Mouse (Mus musculus) CH12.LX (cell line): ENCODE data around the gene Gpr3. TPM values are rescaled to one million over a fixed set of nuclear protein-coding genes. Genes with fewer than 3 reads are reported as not detected.

Source experiments
- DNase-seq: peaks from one replicate; pipeline ENCODE4 v3.0.0-alpha.2; 2013; ENCODE audit errors: extremely low read depth
- H3K27ac ChIP-seq: 2 replicates; pipeline ENCODE4 v1.5.1; 2012; ENCODE audit warnings: low read depth, mild to moderate bottlenecking, control low read depth, moderate library complexity; ENCODE audit not compliant: insufficient read depth
- H3K27me3 ChIP-seq: replicated peaks from 2 replicates; pipeline ENCODE3; 2012; ENCODE audit warnings: inconsistent platforms
- H3K36me3 ChIP-seq, 2 experiments: replicated peaks in 1 of 2; 2 replicates each; pipeline versions ENCODE3 to v1.6.1; 2012; ENCODE audit warnings: inconsistent platforms in 1 of 2, low read length in 1 of 2, mild to moderate bottlenecking in 1 of 2, mixed read lengths in 1 of 2, moderate library complexity in 1 of 2; ENCODE audit not compliant: control insufficient read depth in 1 of 2, insufficient read depth in 1 of 2
- H3K4me1 ChIP-seq, 2 experiments: 2 replicates each; pipeline ENCODE4 v1.6.1; 2012; ENCODE audit warnings: inconsistent platforms in 1 of 2, moderate library complexity in 1 of 2; ENCODE audit not compliant: insufficient read depth in 2 of 2, control insufficient read depth in 1 of 2
- H3K4me2 ChIP-seq: 2 replicates; pipeline ENCODE4 v1.6.1; 2012; ENCODE audit warnings: low read depth, mild to moderate bottlenecking, control low read depth; ENCODE audit not compliant: poor library complexity, insufficient read depth, severe bottlenecking
- H3K4me3 ChIP-seq, 3 experiments: fragments of 150-350 bp in 1 of 3; sonication (generic) in 1 of 3; replicated peaks in 1 of 3; 2 replicates each; pipeline versions ENCODE3 to v1.5.1; 2011 to 2012; ENCODE audit warnings: low read depth in 2 of 3, low read length in 2 of 3, mild to moderate bottlenecking in 2 of 3, moderate library complexity in 2 of 3, control low read depth in 1 of 3, improper control_type of control experiment in 1 of 3, inconsistent platforms in 1 of 3, mixed read lengths in 1 of 3; ENCODE audit not compliant: poor library complexity in 1 of 3
- H3K79me2 ChIP-seq: replicated peaks from 2 replicates; pipeline ENCODE4 v1.6.1; 2012; ENCODE audit warnings: mild to moderate bottlenecking, moderate library complexity; ENCODE audit not compliant: control insufficient read depth, poor library complexity, insufficient read depth, severe bottlenecking; ENCODE audit errors: extremely low read depth
- H3K9ac ChIP-seq: 2 replicates; pipeline ENCODE4 v1.6.1; 2012; ENCODE audit warnings: low read depth, mild to moderate bottlenecking, control low read depth, moderate library complexity; ENCODE audit not compliant: insufficient read depth
- H3K9me3 ChIP-seq: replicated peaks from 2 replicates; pipeline ENCODE3; 2012; ENCODE audit warnings: low read length, inconsistent platforms, mixed read lengths
- BHLHE40 ChIP-seq: IDR thresholded peaks from 2 replicates; pipeline ENCODE4 v1.6.1; 2011; ENCODE audit warnings: mild to moderate bottlenecking, low read depth, low read length, improper control_type of control experiment
- CHD1 ChIP-seq: IDR thresholded peaks from 2 replicates; pipeline ENCODE4 v1.6.1; 2012; ENCODE audit warnings: low read depth, low read length, improper control_type of control experiment, inconsistent platforms
- CHD2 ChIP-seq: IDR thresholded peaks from 2 replicates; pipeline ENCODE4 v1.6.1; 2011; ENCODE audit warnings: low read length, improper control_type of control experiment
- CTCF ChIP-seq, 2 experiments: IDR thresholded peaks in 1 of 2; conservative IDR thresholded peaks in 1 of 2; 2 replicates each; pipeline ENCODE4 v1.5.1; 2011 to 2012; ENCODE audit warnings: low read depth in 2 of 2, low read length in 2 of 2, improper control_type of control experiment in 1 of 2, inconsistent platforms in 1 of 2, mild to moderate bottlenecking in 1 of 2, moderate library complexity in 1 of 2
- E2F4 ChIP-seq: IDR thresholded peaks from 2 replicates; pipeline ENCODE4 v1.6.1; 2011; ENCODE audit warnings: low read depth, low read length, improper control_type of control experiment; ENCODE audit not compliant: insufficient replicate concordance
- ELF1 ChIP-seq: IDR thresholded peaks from 2 replicates; pipeline ENCODE4 v1.6.1; 2014; ENCODE audit warnings: low read depth, mild to moderate bottlenecking, inconsistent platforms, low read length, improper control_type of control experiment
- EP300 ChIP-seq: IDR thresholded peaks from 2 replicates; pipeline ENCODE4 v1.6.1; 2011; ENCODE audit warnings: low read length, improper control_type of control experiment
- ETS1 ChIP-seq: conservative IDR thresholded peaks from 2 replicates; pipeline ENCODE4 v1.6.1; 2012; ENCODE audit warnings: low read depth, mild to moderate bottlenecking, inconsistent platforms, low read length, improper control_type of control experiment, moderate library complexity
- GABPA ChIP-seq: IDR thresholded peaks from 2 replicates; pipeline ENCODE4 v1.6.1; 2012; ENCODE audit warnings: low read depth, low read length, improper control_type of control experiment, inconsistent platforms; ENCODE audit not compliant: insufficient replicate concordance
- HCFC1 ChIP-seq: IDR thresholded peaks from 2 replicates; pipeline ENCODE4 v1.6.1; 2012; ENCODE audit warnings: low read depth, mild to moderate bottlenecking, inconsistent platforms, low read length, improper control_type of control experiment
- IRF4 ChIP-seq: IDR thresholded peaks from 2 replicates; pipeline ENCODE4 v1.6.1; 2014; ENCODE audit warnings: low read depth, mild to moderate bottlenecking, inconsistent platforms, low read length, improper control_type of control experiment
- JUN ChIP-seq: IDR thresholded peaks from 2 replicates; pipeline ENCODE4 v1.6.1; 2011; ENCODE audit warnings: low read depth, mild to moderate bottlenecking, low read length, improper control_type of control experiment, moderate library complexity; ENCODE audit not compliant: insufficient read depth
- JUND ChIP-seq: conservative IDR thresholded peaks from 2 replicates; pipeline ENCODE4 v1.6.1; 2011; ENCODE audit warnings: low read depth, low read length, improper control_type of control experiment
- KAT2A ChIP-seq: IDR thresholded peaks from 2 replicates; pipeline ENCODE4 v1.6.1; 2012; ENCODE audit warnings: low read length, improper control_type of control experiment, inconsistent platforms; ENCODE audit not compliant: insufficient replicate concordance
- MAFK ChIP-seq: IDR thresholded peaks from 2 replicates; pipeline ENCODE4 v1.6.1; 2011; ENCODE audit warnings: low read length, improper control_type of control experiment; ENCODE audit not compliant: insufficient replicate concordance
- MAX ChIP-seq: IDR thresholded peaks from 2 replicates; pipeline ENCODE4 v1.6.1; 2011; ENCODE audit warnings: low read length, improper control_type of control experiment
- MAZ ChIP-seq: IDR thresholded peaks from 2 replicates; pipeline ENCODE4 v1.6.1; 2012; ENCODE audit warnings: low read depth, mild to moderate bottlenecking, inconsistent platforms, low read length, improper control_type of control experiment, moderate library complexity
- MEF2A ChIP-seq: IDR thresholded peaks from 2 replicates; pipeline ENCODE4 v1.6.1; 2014; ENCODE audit warnings: low read depth, mild to moderate bottlenecking, inconsistent platforms, low read length, improper control_type of control experiment, borderline replicate concordance
- MXI1 ChIP-seq: IDR thresholded peaks from 2 replicates; pipeline ENCODE4 v1.6.1; 2011; ENCODE audit warnings: mild to moderate bottlenecking, low read depth, low read length, improper control_type of control experiment
- MYC ChIP-seq: IDR thresholded peaks from 2 replicates; pipeline ENCODE4 v1.6.1; 2011; ENCODE audit warnings: low read depth, mild to moderate bottlenecking, improper control_type of control experiment, low read length
- NELFE ChIP-seq: IDR thresholded peaks from 2 replicates; pipeline ENCODE4 v1.6.1; 2011; ENCODE audit warnings: low read depth, low read length, improper control_type of control experiment
- NRF1 ChIP-seq: IDR thresholded peaks from 2 replicates; pipeline ENCODE4 v1.6.1; 2014; ENCODE audit warnings: low read depth, mild to moderate bottlenecking, inconsistent platforms, low read length, improper control_type of control experiment, moderate library complexity
- PAX5 ChIP-seq: IDR thresholded peaks from 2 replicates; pipeline ENCODE4 v1.6.1; 2012; ENCODE audit warnings: low read length, inconsistent platforms, mixed read lengths
- POLR2A ChIP-seq: IDR thresholded peaks from 2 replicates; pipeline ENCODE4 v1.6.1; 2011; ENCODE audit warnings: low read depth, mild to moderate bottlenecking, improper control_type of control experiment, low read length
- POLR2AphosphoS2 ChIP-seq: IDR thresholded peaks from 2 replicates; pipeline ENCODE4 v1.6.1; 2011; ENCODE audit warnings: low read depth, low read length, improper control_type of control experiment
- RAD21 ChIP-seq: IDR thresholded peaks from 2 replicates; pipeline ENCODE4 v1.6.1; 2011; ENCODE audit warnings: low read depth, mild to moderate bottlenecking, low read length, improper control_type of control experiment, moderate library complexity
- RCOR1 ChIP-seq: conservative IDR thresholded peaks from 2 replicates; pipeline ENCODE4 v1.6.1; 2012; ENCODE audit warnings: low read depth, mild to moderate bottlenecking, inconsistent platforms, low read length, improper control_type of control experiment
- SIN3A ChIP-seq: IDR thresholded peaks from 2 replicates; pipeline ENCODE4 v1.6.1; 2012; ENCODE audit warnings: low read length, improper control_type of control experiment, inconsistent platforms
- SMC3 ChIP-seq: IDR thresholded peaks from 2 replicates; pipeline ENCODE4 v1.6.1; 2011; ENCODE audit warnings: low read depth, low read length, improper control_type of control experiment
- TBP ChIP-seq: conservative IDR thresholded peaks from 2 replicates; pipeline ENCODE4 v1.6.1; 2011; ENCODE audit warnings: low read depth, low read length, improper control_type of control experiment
- TCF12 ChIP-seq: IDR thresholded peaks from 2 replicates; pipeline ENCODE4 v1.6.1; 2014; ENCODE audit warnings: low read depth, mild to moderate bottlenecking, inconsistent platforms, low read length, improper control_type of control experiment
- UBTF ChIP-seq: IDR thresholded peaks from 2 replicates; pipeline ENCODE4 v1.6.1; 2012; ENCODE audit warnings: low read depth, mild to moderate bottlenecking, inconsistent platforms, low read length, improper control_type of control experiment, moderate library complexity
- USF1 ChIP-seq: IDR thresholded peaks from 2 replicates; pipeline ENCODE4 v1.6.1; 2014; ENCODE audit warnings: low read depth, mild to moderate bottlenecking, inconsistent platforms, low read length, improper control_type of control experiment
- USF2 ChIP-seq: conservative IDR thresholded peaks from 2 replicates; pipeline ENCODE4 v1.6.1; 2011; ENCODE audit warnings: low read depth, low read length, improper control_type of control experiment
- ZC3H11A ChIP-seq: IDR thresholded peaks from 2 replicates; pipeline ENCODE4 v1.6.1; 2012; ENCODE audit warnings: low read depth, mild to moderate bottlenecking, inconsistent platforms, low read length, improper control_type of control experiment
- ZKSCAN1 ChIP-seq: IDR thresholded peaks from 2 replicates; pipeline ENCODE4 v1.6.1; 2012; ENCODE audit warnings: low read depth, inconsistent platforms, low read length, improper control_type of control experiment, borderline replicate concordance
- ZMIZ1 ChIP-seq: IDR thresholded peaks from 2 replicates; pipeline ENCODE4 v1.6.1; 2012; ENCODE audit warnings: low read depth, mild to moderate bottlenecking, inconsistent platforms, low read length, improper control_type of control experiment
- ZNF384 ChIP-seq: IDR thresholded peaks from 2 replicates; pipeline ENCODE4 v1.6.1; 2012; ENCODE audit warnings: low read depth, low read length, improper control_type of control experiment, inconsistent platforms
- dilution Hi-C: fragments of 300-500 bp; cut with MboI; formaldehyde crosslinking; loops from 2 replicates; pipeline ENCODE4 v1.14.3; 2020; ENCODE audit warnings: low sequenced_read_pairs; ENCODE audit not compliant: extremely low pct_unique_long_range_greater_than_20kb, extremely low pct_ligation_motif_present
- in situ Hi-C: fragments of 300-500 bp; cut with MboI; formaldehyde crosslinking; loops from 3 replicates; pipeline ENCODE4 v1.14.3; 2019; ENCODE audit warnings: low sequenced_read_pairs, low pct_ligation_motif_present, low pct_unique_long_range_greater_than_20kb, mixed read lengths
- polyA plus RNA-seq: library from polyadenylated mRNA; unstranded; fragments of >175 nt; gene quantifications from 2 replicates; pipeline ENCODE4 v1.2.1, GENCODE M21; 2012; ENCODE audit warnings: low read depth; ENCODE audit not compliant: insufficient read length
- total RNA-seq, 2 experiments: library from RNA; depleted of rRNA; stranded (reverse); fragments of 300-350 nt in 1 of 2; fragments of >200 nt in 1 of 2; gene quantifications; 2 replicates each; pipeline ENCODE4 v1.2.3; 2012 to 2014

The Gpr3 gene
- total and polyA plus RNA-seq, 3 experiments: 0.11 to 0.13 TPM; not detected in 1

- H3K27ac ChIP-seq: peak overlapping the region; percentile 96
- peak overlapping the region in 1 of 3 experiments; percentile 26 for H3K4me3 ChIP-seq
- H3K36me3 ChIP-seq: peaks cover 3 to 32% of the 10 kb centered on the region in 2 experiments
- peaks cover 44% of the 10 kb centered on the region for H3K79me2 ChIP-seq
- peak overlapping the region; percentile 95 for H3K4me2 ChIP-seq
- H3K27me3 ChIP-seq: no peaks in the 10 kb centered on the region
- DNase-seq: peak; percentile 77
- H3K9me3 ChIP-seq: no peaks in the 10 kb centered on the region
- 0 out of 2 replicates have a peak, but pooled peaks have one; percentile 19 for TF ChIP-seq MAFK
- TF ChIP-seq MAZ: no peak
- TF ChIP-seq SIN3A: peak; percentile 47; the same call in 1 of the 2 replicates
- TF ChIP-seq IRF4: peak; percentile 92
- TF ChIP-seq ETS1: peak; percentile 19; the same call in 1 of the 2 replicates
- TF ChIP-seq ZC3H11A: no peak
- no peak for TF ChIP-seq CTCF (conservative IDR thresholded peaks at IDR 0.05 in 1 of 2, IDR thresholded peaks at IDR 0.05 in 1 of 2; ENCODE audit: low read depth in 2 of 2, low read length in 2 of 2)
- TF ChIP-seq JUN: no peak
- no peak for TF ChIP-seq JUND
- TF ChIP-seq ELF1: no peak
- TF ChIP-seq GABPA: no peak
- no peak for TF ChIP-seq KAT2A
- TF ChIP-seq MXI1: peak; percentile 39; the same call in 1 of the 2 replicates
- no peak for TF ChIP-seq USF1
- TF ChIP-seq MYC: peak; percentile 90
- TF ChIP-seq PAX5: no peak
- no peak for TF ChIP-seq CHD2
- peak; percentile 91 for TF ChIP-seq EP300
- TF ChIP-seq SMC3: no peak
- TF ChIP-seq TBP: no peak
- no peak for TF ChIP-seq RCOR1
- TF ChIP-seq E2F4: no peak
- no peak for TF ChIP-seq NELFE
- no peak for TF ChIP-seq UBTF
- TF ChIP-seq NRF1: no peak
- TF ChIP-seq TCF12: no peak; the same call in 1 of the 2 replicates
- peak; percentile 53; the same call in 1 of the 2 replicates for TF ChIP-seq CHD1
- no peak for TF ChIP-seq MEF2A
- no peak for TF ChIP-seq BHLHE40
- no peak for TF ChIP-seq HCFC1
- TF ChIP-seq ZNF384: no peak
- no peak for TF ChIP-seq ZKSCAN1
- peak; percentile 76 for TF ChIP-seq MAX
- TF ChIP-seq POLR2AphosphoS2: no peak
- TF ChIP-seq ZMIZ1: no peak
- TF ChIP-seq POLR2A: no peak
- no peak for TF ChIP-seq USF2
- no peak for TF ChIP-seq RAD21
- TF ChIP-seq, all 38 proteins: peak for 9
- Histone ChIP-seq H3K9ac (peak overlapping the region; percentile 52), H3K4me1 (peaks cover 16 to 75% of the 10 kb centered on the region in 2 experiments)
- dilution Hi-C loops (no loop called here), in situ Hi-C loops (no loop called here)
Observed at GRCm38 (mm10) chr4:133170056-133170524, 42.2 kb downstream of the Gpr3 start.
